Mouse (Mus musculus) C2C12 (cell line): Measurements from ENCODE around the gene Ryr3.

Experiments used
- CEBPB ChIP-seq: IDR thresholded peaks from one replicate; pipeline ENCODE4 v1.6.1; 2011; ENCODE audit warnings: low read depth, mild to moderate bottlenecking, control low read depth, moderate library complexity
- CTCF ChIP-seq: IDR thresholded peaks from one replicate; pipeline ENCODE4 v1.5.1; 2011; ENCODE audit not compliant: control insufficient read depth, insufficient read depth, insufficient read length

- TF ChIP-seq CTCF (no peak), CEBPB (no peak)
These were observed 502.2 kb downstream of the Ryr3 start for GRCm38 (mm10) chr2:112714648-112715047.
